Mouse (Mus musculus) kidney, embryonic 15.5 days (tissue): ENCODE measurements at regions not wholly inside any gene's neighbourhood (a gene's known extent, or its start where the extent isn't known, plus 50 kb on each side); places are given as distances from the start of the nearest gene placed in this dataset.

Source experiments
- ATAC-seq: fragments of 200-750 bp; cut with Nextera tagmentation; replicated peaks from 2 replicates; pipeline ENCODE4 v1.8.0; 2017; ENCODE audit warnings: moderate TSS enrichment; ENCODE audit not compliant: low FRiP score
- H3K27ac ChIP-seq: fragments of 300-500 bp; sonication (generic); 2 replicates; pipeline ENCODE4 v1.5.1; 2015; ENCODE audit warnings: mild to moderate bottlenecking, inconsistent platforms
- H3K27me3 ChIP-seq: fragments of 300-500 bp; sonication (generic); 2 replicates; pipeline ENCODE4 v1.6.1; 2015; ENCODE audit warnings: inconsistent platforms
- H3K36me3 ChIP-seq: fragments of 300-500 bp; sonication (generic); 2 replicates; pipeline ENCODE4 v1.6.1; 2015; ENCODE audit warnings: inconsistent platforms
- H3K4me1 ChIP-seq: fragments of 300-500 bp; sonication (generic); 2 replicates; pipeline ENCODE4 v1.6.1; 2015; ENCODE audit warnings: inconsistent platforms
- H3K4me2 ChIP-seq: fragments of 300-500 bp; sonication (generic); 2 replicates; pipeline ENCODE4 v1.6.1; 2015; ENCODE audit warnings: moderate library complexity, mild to moderate bottlenecking, inconsistent platforms
- H3K4me3 ChIP-seq: fragments of 300-500 bp; sonication (generic); replicated peaks from 2 replicates; pipeline ENCODE4 v1.5.1; 2015; ENCODE audit warnings: mild to moderate bottlenecking, inconsistent platforms
- H3K9ac ChIP-seq: fragments of 300-500 bp; sonication (generic); 2 replicates; pipeline ENCODE4 v1.6.1; 2015; ENCODE audit warnings: mild to moderate bottlenecking, inconsistent platforms
- H3K9me3 ChIP-seq: fragments of 300-500 bp; sonication (generic); replicated peaks from 2 replicates; pipeline ENCODE4 v1.6.1; 2016; ENCODE audit warnings: inconsistent platforms
- WGBS: fragments of 180-500 bp; shearing (Covaris S2); methylation state at CpG from one replicate; pipeline ENCODE4 v1.1.7; 2015; ENCODE audit warnings: mixed read lengths; 5-methylcytosine and 5-hydroxymethylcytosine counted together

GRCm38 (mm10) chr7:70700461-70700860, 333.9 kb upstream of the Nr2f2 start:
- Histone ChIP-seq H3K9ac (no peak overlapping the region), H3K9me3 (no peaks in the 10 kb centered on the region), H3K4me3 (no peak overlapping the region), H3K27ac (no peak overlapping the region), H3K4me1 (no peaks in the 10 kb centered on the region), H3K27me3 (no peaks in the 10 kb centered on the region), H3K4me2 (no peak overlapping the region), H3K36me3 (no peaks in the 10 kb centered on the region)
- 78% methylated on average over 4 of the region's 4 CpGs for WGBS
- no peak for ATAC-seq

DNA sequence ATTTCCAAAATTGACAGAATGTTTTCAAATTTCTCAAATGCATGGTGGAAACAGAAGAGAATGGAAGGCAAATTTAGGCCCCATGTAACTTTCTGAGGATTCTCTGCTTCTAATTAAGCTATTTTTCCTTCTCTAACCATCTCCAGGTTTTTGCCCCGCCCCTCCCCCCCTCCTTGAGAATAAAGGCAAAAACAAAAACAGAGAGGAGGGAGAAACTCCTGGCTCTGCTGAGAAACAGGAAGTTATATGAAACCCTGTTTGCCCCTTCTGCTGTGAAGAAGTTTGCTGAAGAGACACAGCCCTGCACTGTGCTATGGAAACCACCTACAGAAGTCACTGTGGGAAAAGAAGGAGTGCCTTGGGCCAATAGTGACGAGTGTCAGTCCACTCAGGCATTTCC, 332.9 kb upstream of the Nr2f2 start:
- no peak overlapping the region for H3K4me3 ChIP-seq
- H3K9ac ChIP-seq, result no peak overlapping the region
- 74% methylated on average over 2 of the region's 2 CpGs for WGBS
- no peaks in the 10 kb centered on the region for H3K4me1 ChIP-seq
- no peak overlapping the region for H3K4me2 ChIP-seq
- H3K9me3 ChIP-seq, result no peaks in the 10 kb centered on the region
- H3K27ac ChIP-seq, result no peak overlapping the region
- no peaks in the 10 kb centered on the region for H3K27me3 ChIP-seq
- H3K36me3 ChIP-seq, result no peaks in the 10 kb centered on the region
- ATAC-seq, result no peak

- Histone ChIP-seq H3K36me3 (no peaks in the 10 kb centered on the region), H3K9ac (no peak overlapping the region), H3K27ac (no peak overlapping the region), H3K27me3 (no peaks in the 10 kb centered on the region), H3K4me2 (no peak overlapping the region), H3K4me3 (no peak overlapping the region), H3K4me1 (no peaks in the 10 kb centered on the region), H3K9me3 (no peaks in the 10 kb centered on the region)
- 79% methylated on average over 2 of the region's 2 CpGs for WGBS
- no peak for ATAC-seq
Observed at GRCm38 (mm10) chr7:70698986-70699385, 332.5 kb upstream of the Nr2f2 start.

DNA sequence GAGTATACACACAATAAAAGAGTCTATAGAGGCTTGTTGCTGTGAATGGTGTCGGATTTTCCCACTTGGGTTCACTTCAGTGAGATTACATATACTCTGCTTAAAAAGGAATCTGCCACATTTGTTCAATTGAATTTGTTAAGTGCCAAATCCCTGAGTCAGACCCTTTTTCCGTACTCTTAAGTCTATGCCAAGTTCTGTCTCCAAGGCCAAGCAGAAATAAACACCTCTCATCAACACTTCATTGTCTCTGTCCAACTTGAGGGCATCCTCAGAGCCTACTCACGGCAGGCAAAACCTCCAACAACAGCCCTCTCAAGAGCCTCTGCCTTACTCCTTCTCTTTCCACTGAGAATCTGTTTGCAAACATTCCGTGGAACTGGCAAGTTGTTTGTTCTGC, 325.6 kb upstream of the Nr2f2 start:
- Histone ChIP-seq H3K4me3 (no peak overlapping the region), H3K4me1 (no peaks in the 10 kb centered on the region), H3K9ac (no peak overlapping the region), H3K27ac (no peak overlapping the region), H3K36me3 (no peaks in the 10 kb centered on the region), H3K27me3 (no peaks in the 10 kb centered on the region), H3K9me3 (no peaks in the 10 kb centered on the region), H3K4me2 (no peak overlapping the region)
- no peak for ATAC-seq
- 86% methylated on average over 4 of the region's 4 CpGs for WGBS

DNA sequence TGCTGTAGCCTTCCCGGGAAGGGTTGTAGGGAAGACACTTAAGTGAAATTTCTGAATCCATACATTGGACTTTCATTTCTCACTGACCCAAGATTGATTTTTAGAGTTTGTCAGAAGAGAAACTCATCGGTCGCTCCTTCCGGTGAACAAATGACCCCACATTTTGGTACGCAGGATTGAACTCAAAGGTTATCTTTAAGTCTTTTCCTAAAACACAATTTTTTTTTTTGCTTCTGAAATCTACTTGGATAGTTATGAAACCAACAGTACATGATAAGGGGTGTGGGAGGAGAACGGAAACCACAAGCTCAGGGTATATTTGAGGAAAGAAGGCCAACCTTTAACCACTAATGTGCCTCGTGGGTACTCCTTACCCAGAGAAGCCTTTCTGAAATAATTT, 324.3 kb upstream of the Nr2f2 start:
- Histone ChIP-seq H3K9me3 (no peaks in the 10 kb centered on the region), H3K27me3 (no peaks in the 10 kb centered on the region), H3K4me1 (no peaks in the 10 kb centered on the region), H3K9ac (no peak overlapping the region), H3K4me2 (no peak overlapping the region), H3K4me3 (no peak overlapping the region), H3K27ac (no peak overlapping the region), H3K36me3 (no peaks in the 10 kb centered on the region)
- WGBS, result 83% methylated on average over 7 of the region's 7 CpGs
- ATAC-seq, result no peak

GRCm38 (mm10) chr7:70669065-70669464, 302.5 kb upstream of the Nr2f2 start:
- Histone ChIP-seq H3K9ac (no peak overlapping the region), H3K27ac (no peak overlapping the region), H3K27me3 (no peaks in the 10 kb centered on the region), H3K9me3 (no peaks in the 10 kb centered on the region), H3K4me3 (no peak overlapping the region), H3K4me2 (no peak overlapping the region), H3K4me1 (peaks cover 9% of the 10 kb centered on the region; the same call in 1 of the 2 replicates), H3K36me3 (no peaks in the 10 kb centered on the region)
- WGBS, result 33% methylated on average over 2 of the region's 2 CpGs
- ATAC-seq, result peak; percentile 58; the same call in 1 of the 2 replicates

- ATAC-seq, result no peak
- Histone ChIP-seq H3K4me2 (no peak overlapping the region), H3K27me3 (no peaks in the 10 kb centered on the region), H3K36me3 (no peaks in the 10 kb centered on the region), H3K9ac (no peak overlapping the region), H3K4me1 (no peaks in the 10 kb centered on the region), H3K9me3 (no peaks in the 10 kb centered on the region), H3K4me3 (no peak overlapping the region), H3K27ac (no peak overlapping the region)
- 81% methylated on average over 5 of the region's 5 CpGs for WGBS
Observed at GRCm38 (mm10) chr7:70660162-70660561, 293.6 kb upstream of the Nr2f2 start.

GRCm38 (mm10) chr7:70649760-70650377, 283.3 kb upstream of the Nr2f2 start:
- Histone ChIP-seq H3K4me2 (no peak overlapping the region), H3K9ac (no peak overlapping the region), H3K36me3 (no peaks in the 10 kb centered on the region), H3K4me1 (peaks cover under 1% of the 10 kb centered on the region; the same call in 1 of the 2 replicates), H3K9me3 (no peaks in the 10 kb centered on the region), H3K27me3 (no peaks in the 10 kb centered on the region), H3K4me3 (no peak overlapping the region), H3K27ac (no peak overlapping the region)
- no peak for ATAC-seq
- 35% methylated on average over 8 of the region's 8 CpGs for WGBS

DNA sequence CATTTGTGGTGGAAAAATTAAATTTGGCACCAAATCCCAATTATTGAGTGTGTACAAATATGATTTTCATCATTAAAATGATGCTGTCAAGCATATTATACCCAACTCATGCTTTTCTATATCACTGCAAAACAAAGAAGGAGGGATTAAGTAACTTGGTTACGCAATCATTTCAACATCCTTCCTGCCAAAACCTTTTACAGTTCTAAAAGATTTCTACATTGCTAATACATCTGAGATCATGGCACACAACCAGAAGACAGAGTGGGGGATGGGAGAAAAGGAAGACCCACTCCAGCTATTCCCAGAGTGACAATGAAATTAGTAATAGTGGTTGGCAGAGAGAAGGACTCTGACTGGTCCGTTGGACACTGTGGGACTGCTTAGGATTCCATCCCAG, 280.3 kb upstream of the Nr2f2 start:
- H3K4me2 ChIP-seq, result no peak overlapping the region
- H3K36me3 ChIP-seq, result no peaks in the 10 kb centered on the region
- WGBS, result 84% methylated on average over 2 of the region's 2 CpGs
- H3K4me1 ChIP-seq, result peaks cover 18% of the 10 kb centered on the region
- H3K9ac ChIP-seq, result no peak overlapping the region
- H3K4me3 ChIP-seq, result no peak overlapping the region
- no peak overlapping the region for H3K27ac ChIP-seq
- no peak for ATAC-seq
- H3K9me3 ChIP-seq, result no peaks in the 10 kb centered on the region
- H3K27me3 ChIP-seq, result no peaks in the 10 kb centered on the region

- no peak overlapping the region for H3K9ac ChIP-seq
- H3K36me3 ChIP-seq, result no peaks in the 10 kb centered on the region
- ATAC-seq, result peak; percentile 97
- H3K9me3 ChIP-seq, result no peaks in the 10 kb centered on the region
- H3K27me3 ChIP-seq, result no peaks in the 10 kb centered on the region
- 28% methylated on average over 9 of the region's 9 CpGs for WGBS
- H3K4me2 ChIP-seq, result 0 out of 2 replicates have a peak overlapping the region, but pooled peaks have one; percentile 14
- peak overlapping the region; percentile 80 for H3K27ac ChIP-seq
- H3K4me1 ChIP-seq, result peaks cover 18% of the 10 kb centered on the region
- H3K4me3 ChIP-seq, result no peak overlapping the region
Observed at GRCm38 (mm10) chr7:70643694-70644301, 277.3 kb upstream of the Nr2f2 start.

GRCm38 (mm10) chr7:70643055-70643454, 276.5 kb upstream of the Nr2f2 start:
- no peak overlapping the region for H3K4me3 ChIP-seq
- no peaks in the 10 kb centered on the region for H3K27me3 ChIP-seq
- H3K9me3 ChIP-seq, result no peaks in the 10 kb centered on the region
- no peaks in the 10 kb centered on the region for H3K36me3 ChIP-seq
- ATAC-seq, result no peak
- H3K27ac ChIP-seq, result peak overlapping the region; percentile 80
- H3K4me1 ChIP-seq, result peaks cover 18% of the 10 kb centered on the region
- 91% methylated on average over 1 of the region's 1 CpGs for WGBS
- H3K4me2 ChIP-seq, result no peak overlapping the region
- H3K9ac ChIP-seq, result no peak overlapping the region

GRCm38 (mm10) chr7:70641217-70641616, 274.7 kb upstream of the Nr2f2 start:
- ATAC-seq, result no peak
- Histone ChIP-seq H3K9ac (no peak overlapping the region), H3K27ac (no peak overlapping the region), H3K9me3 (no peaks in the 10 kb centered on the region), H3K4me3 (no peak overlapping the region), H3K4me1 (peaks cover 18% of the 10 kb centered on the region), H3K4me2 (no peak overlapping the region), H3K36me3 (no peaks in the 10 kb centered on the region), H3K27me3 (no peaks in the 10 kb centered on the region)
- WGBS, result 42% methylated on average over 11 of the region's 11 CpGs

- WGBS, result 62% methylated on average over 11 of the region's 11 CpGs
- Histone ChIP-seq H3K9ac (no peak overlapping the region), H3K4me1 (peaks cover 18% of the 10 kb centered on the region), H3K4me2 (no peak overlapping the region), H3K9me3 (no peaks in the 10 kb centered on the region), H3K36me3 (no peaks in the 10 kb centered on the region), H3K27ac (no peak overlapping the region), H3K4me3 (no peak overlapping the region), H3K27me3 (no peaks in the 10 kb centered on the region)
- ATAC-seq, result no peak
Observed at GRCm38 (mm10) chr7:70640574-70640973, 274.0 kb upstream of the Nr2f2 start.
